Comparison of ENCODE assay signal across 18 mouse cellular contexts in the genomic region with DNA sequence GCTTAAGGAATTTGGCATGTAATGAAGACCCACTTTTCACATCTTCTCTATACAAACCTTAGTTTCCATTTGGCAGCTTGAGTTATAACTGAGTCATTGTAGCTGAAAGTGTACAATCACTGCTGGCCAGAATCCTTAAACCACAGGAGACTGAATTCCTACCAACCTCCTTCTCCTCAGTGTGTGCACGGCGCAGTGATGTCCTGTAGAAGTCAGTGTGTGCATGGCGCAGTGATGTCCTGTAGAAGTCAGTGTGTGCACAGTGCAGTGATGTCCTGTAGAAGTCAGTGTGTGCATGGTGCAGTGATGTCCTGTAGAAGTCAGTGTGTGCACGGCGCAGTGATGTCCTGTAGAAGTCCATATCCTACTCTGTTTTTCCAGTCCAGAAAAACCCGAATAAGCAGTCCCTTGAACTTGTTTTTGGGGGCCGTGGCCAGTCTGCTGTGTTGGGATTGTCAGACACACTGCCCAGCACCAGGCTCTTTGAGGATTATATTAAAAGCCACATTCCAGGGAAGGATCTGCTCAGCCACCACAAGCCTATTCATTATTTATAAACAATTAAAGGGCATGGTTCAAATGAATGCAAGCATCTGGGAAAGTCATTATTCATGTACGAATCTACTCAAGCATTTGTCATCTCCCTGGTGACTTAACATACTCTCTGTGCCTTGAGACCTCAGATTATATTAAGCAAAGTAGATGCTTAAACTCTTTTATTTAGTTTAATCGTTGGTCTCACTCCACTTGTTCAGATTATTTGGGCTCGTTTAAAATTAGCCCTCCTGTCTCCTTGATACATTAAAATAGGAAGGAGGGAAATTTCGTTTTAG.
DNase-seq lines count a peak whose midpoint lies in the region; ATAC-seq and TF ChIP-seq lines count a peak whose summit lies in the region.
"Had no signal": no experiment of that assay in that cellular context is flagged by ENCODE, and none has a peak within 500 bp of the region (broad histone marks: within the 10 kb centered on the region; RNA-seq: fewer than 3 reads in every experiment).

No protein-coding gene starts in this region.

- no peak overlapping the region for H3K27ac ChIP-seq in forebrain, embryonic 12.5 days
- no peak overlapping the region for H3K27ac ChIP-seq in forebrain, embryonic 15.5 days (replicated peaks)
- H3K27ac ChIP-seq in midbrain, embryonic 12.5 days (replicated peaks), result 0 out of 2 replicates have a peak overlapping the region, but pooled peaks have one; percentile 8
- no peak overlapping the region for H3K27ac ChIP-seq in midbrain, embryonic 16.5 days (ENCODE audit: low read length)
- no peak overlapping the region for H3K27ac ChIP-seq in stomach, postnatal 0 days (replicated peaks)
- H3K27ac ChIP-seq: kidney, postnatal 0 days; liver, embryonic 15.5 days had no signal

- peaks cover 14% of the 10 kb centered on the region; the same call in 1 of the 2 replicates for H3K27me3 ChIP-seq in forebrain, embryonic 12.5 days
- H3K27me3 ChIP-seq in forebrain, embryonic 15.5 days, result no peaks in the 10 kb centered on the region
- H3K27me3 ChIP-seq in midbrain, embryonic 12.5 days, result peaks cover 35% of the 10 kb centered on the region
- no peaks in the 10 kb centered on the region for H3K27me3 ChIP-seq in midbrain, embryonic 16.5 days (ENCODE audit: control insufficient read depth, insufficient read depth, low read depth, low read length)
- no peaks in the 10 kb centered on the region for H3K27me3 ChIP-seq in stomach, postnatal 0 days (ENCODE audit: control insufficient read depth, insufficient read depth, low read length)
- H3K27me3 ChIP-seq: liver, embryonic 15.5 days had no signal

- TF ChIP-seq EP300 in stomach, postnatal 0 days (optimal IDR thresholded peaks at IDR 0.05), result no peak

- 58% methylated on average over 11 of the region's 11 CpGs for WGBS in forebrain, embryonic 12.5 days
- WGBS in forebrain, embryonic 15.5 days, result 54% methylated on average over 11 of the region's 11 CpGs
- 51% methylated on average over 11 of the region's 11 CpGs for WGBS in midbrain, embryonic 12.5 days
- WGBS in midbrain, embryonic 16.5 days, result 43% methylated on average over 11 of the region's 11 CpGs
- 63% methylated on average over 11 of the region's 11 CpGs for WGBS in stomach, postnatal 0 days

- DNase-seq in fibroblast of lung, adult 2 months (ENCODE audit: low read depth), result peak; percentile 40
- DNase-seq in stomach, postnatal 0 days (ENCODE audit: low spot score), result no peak
- DNase-seq in adipocyte (ENCODE audit: low spot score), result no peak
- DNase-seq: adrenal gland, postnatal 36 days; cerebellum, adult 2 months; gastrocnemius, postnatal 25 days; kidney, adult 11 months; right cerebral cortex, postnatal 4 days; thymus, postnatal 14 days had no signal

- no peaks in the 10 kb centered on the region for H3K9me3 ChIP-seq in forebrain, embryonic 12.5 days
- no peaks in the 10 kb centered on the region for H3K9me3 ChIP-seq in forebrain, embryonic 15.5 days
- H3K9me3 ChIP-seq in midbrain, embryonic 12.5 days, result no peaks in the 10 kb centered on the region
- no peaks in the 10 kb centered on the region for H3K9me3 ChIP-seq in midbrain, embryonic 16.5 days (replicated peaks; ENCODE audit: control insufficient read depth, low read length, poor library complexity, severe bottlenecking)
- H3K9me3 ChIP-seq in stomach, postnatal 0 days (ENCODE audit: control insufficient read depth, low read length), result no peaks in the 10 kb centered on the region
- H3K9me3 ChIP-seq: G1E; liver, embryonic 15.5 days had no signal

- ATAC-seq in forebrain, embryonic 12.5 days (ENCODE audit: low FRiP score), result 0 out of 2 replicates have a peak, but pooled peaks have one; percentile 14
- ATAC-seq in forebrain, embryonic 15.5 days (replicated peaks), result no peak
- ATAC-seq in midbrain, embryonic 12.5 days (ENCODE audit: low FRiP score, low read depth), result 0 out of 2 replicates have a peak, but pooled peaks have one; percentile 28
- no peak for ATAC-seq in midbrain, embryonic 16.5 days
- no peak for ATAC-seq in stomach, postnatal 0 days (ENCODE audit: low FRiP score, low TSS enrichment)
- ATAC-seq in megakaryocyte, adult 5-6 weeks (ENCODE audit: poor library complexity, severe bottlenecking), result no peak
- ATAC-seq: forebrain, embryonic 14.5 days had no signal

- H3K4me2 ChIP-seq in forebrain, embryonic 12.5 days, result no peak overlapping the region
- H3K4me2 ChIP-seq in forebrain, embryonic 15.5 days (replicated peaks), result no peak overlapping the region
- H3K4me2 ChIP-seq in midbrain, embryonic 12.5 days (replicated peaks), result no peak overlapping the region
- H3K4me2 ChIP-seq in midbrain, embryonic 16.5 days (ENCODE audit: low read length), result no peak overlapping the region
- H3K4me2 ChIP-seq in stomach, postnatal 0 days (replicated peaks; ENCODE audit: low read depth), result no peak overlapping the region
- H3K4me2 ChIP-seq: liver, embryonic 15.5 days had no signal

- H3K9ac ChIP-seq in forebrain, embryonic 12.5 days, result no peak overlapping the region
- no peak overlapping the region for H3K9ac ChIP-seq in forebrain, embryonic 15.5 days (replicated peaks)
- H3K9ac ChIP-seq in midbrain, embryonic 12.5 days (replicated peaks), result no peak overlapping the region
- no peak overlapping the region for H3K9ac ChIP-seq in midbrain, embryonic 16.5 days (ENCODE audit: low read depth, low read length)
- H3K9ac ChIP-seq in stomach, postnatal 0 days (ENCODE audit: low read length), result no peak overlapping the region
- H3K9ac ChIP-seq: liver, embryonic 15.5 days had no signal

- no peaks in the 10 kb centered on the region for H3K36me3 ChIP-seq in forebrain, embryonic 12.5 days (replicated peaks)
- H3K36me3 ChIP-seq in forebrain, embryonic 15.5 days, result no peaks in the 10 kb centered on the region
- no peaks in the 10 kb centered on the region for H3K36me3 ChIP-seq in midbrain, embryonic 12.5 days
- no peaks in the 10 kb centered on the region for H3K36me3 ChIP-seq in midbrain, embryonic 16.5 days (ENCODE audit: control insufficient read depth, insufficient read depth, low read length)
- no peaks in the 10 kb centered on the region for H3K36me3 ChIP-seq in stomach, postnatal 0 days (ENCODE audit: control insufficient read depth, insufficient read depth, low read length)
- H3K36me3 ChIP-seq: G1E; liver, embryonic 15.5 days had no signal

- H3K4me1 ChIP-seq in forebrain, embryonic 12.5 days, result peaks cover 16% of the 10 kb centered on the region
- H3K4me1 ChIP-seq in forebrain, embryonic 15.5 days, result no peaks in the 10 kb centered on the region
- H3K4me1 ChIP-seq in midbrain, embryonic 12.5 days, result peaks cover 22% of the 10 kb centered on the region
- 0 out of 2 replicates have a peak, but pooled peaks cover 3% of the 10 kb centered on the region for H3K4me1 ChIP-seq in midbrain, embryonic 16.5 days (ENCODE audit: control insufficient read depth, insufficient read depth, low read length)
- H3K4me1 ChIP-seq in stomach, postnatal 0 days (replicated peaks; ENCODE audit: control insufficient read depth, insufficient read depth), result no peaks in the 10 kb centered on the region
- H3K4me1 ChIP-seq: liver, embryonic 15.5 days had no signal

- no peak overlapping the region for H3K4me3 ChIP-seq in forebrain, embryonic 12.5 days (replicated peaks)
- H3K4me3 ChIP-seq in forebrain, embryonic 15.5 days, result no peak overlapping the region
- no peak overlapping the region for H3K4me3 ChIP-seq in midbrain, embryonic 12.5 days
- no peak overlapping the region for H3K4me3 ChIP-seq in midbrain, embryonic 16.5 days (ENCODE audit: low read depth, low read length)
- no peak overlapping the region for H3K4me3 ChIP-seq in stomach, postnatal 0 days (ENCODE audit: low read depth, low read length)
- H3K4me3 ChIP-seq: liver, embryonic 15.5 days had no signal

- TF ChIP-seq CTCF in stomach, postnatal 0 days (IDR thresholded peaks at IDR 0.05; ENCODE audit: low read depth), result 0 out of 2 replicates have a peak, but pooled peaks have one; percentile 1

Comparison
In these comparisons a context has a peak if more than half of its experiments do, and no peak if none do; other contexts are left out.
1. ATAC-seq: peak in forebrain, embryonic 12.5 days (single experiment) and midbrain, embryonic 12.5 days (single experiment); none in forebrain, embryonic 15.5 days (single experiment), midbrain, embryonic 16.5 days (single experiment), stomach, postnatal 0 days (single experiment) and megakaryocyte, adult 5-6 weeks (single experiment).